Comparison of ENCODE assay signal across 8 mouse cellular contexts in genomic region chr6:50309019-50309418, GRCm38 (mm10). TPM values are rescaled to one million over a fixed set of nuclear protein-coding genes. Genes with fewer than 3 reads are reported as not detected.
DNase-seq lines count a peak whose midpoint lies in the region; ATAC-seq and TF ChIP-seq lines count a peak whose summit lies in the region.
"Had no signal": no experiment of that assay in that cellular context is flagged by ENCODE, and none has a peak within 500 bp of the region (broad histone marks: within the 10 kb centered on the region; RNA-seq: fewer than 3 reads in every experiment).

No protein-coding gene starts in this region.

- H3K79me3 ChIP-seq in C2C12 (ENCODE audit: low read depth), result no peaks in the 10 kb centered on the region

- H3K79me2 ChIP-seq in C2C12 (ENCODE audit: control insufficient read depth, insufficient read depth) (no peaks in the 10 kb centered on the region), MEL (ENCODE audit: control insufficient read depth, insufficient read depth, low read length, poor library complexity) (no peaks in the 10 kb centered on the region)

- no peak overlapping the region for H3ac ChIP-seq in C2C12 (ENCODE audit: control insufficient read depth, insufficient read length, low read depth)

- H3K27me3 ChIP-seq in kidney, adult 2 months (replicated peaks; ENCODE audit: control insufficient read depth, insufficient read depth, low read length), result no peaks in the 10 kb centered on the region
- H3K27me3 ChIP-seq in kidney, embryonic 14.5 days (ENCODE audit: control insufficient read depth, insufficient read depth, low read length), result no peaks in the 10 kb centered on the region
- H3K27me3 ChIP-seq in C2C12 (ENCODE audit: control insufficient read depth, insufficient read depth, insufficient read length) (no peaks in the 10 kb centered on the region), MEL (ENCODE audit: control insufficient read depth in 1 of 2, insufficient read depth in 2 of 2, low read length in 2 of 2) (no peaks in the 10 kb centered on the region)
- H3K27me3 ChIP-seq: embryonic facial prominence, embryonic 12.5 days had no signal

- no peak for ATAC-seq in kidney, embryonic 14.5 days (ENCODE audit: low FRiP score, low TSS enrichment)
- ATAC-seq in monocyte, adult 5-6 weeks (replicated peaks; ENCODE audit: insufficient number of reproducible peaks, low FRiP score, low TSS enrichment, poor library complexity, severe bottlenecking), result no peak

- H3K9me3 ChIP-seq in kidney, embryonic 14.5 days (ENCODE audit: control insufficient read depth, low read length), result no peaks in the 10 kb centered on the region
- no peaks in the 10 kb centered on the region for H3K9me3 ChIP-seq in MEL (replicated peaks; ENCODE audit: insufficient read depth, low read length)
- H3K9me3 ChIP-seq: embryonic facial prominence, embryonic 12.5 days had no signal

- no peaks in the 10 kb centered on the region for H3K4me1 ChIP-seq in kidney, adult 2 months (ENCODE audit: control insufficient read depth, insufficient read depth, low read length)
- no peaks in the 10 kb centered on the region for H3K4me1 ChIP-seq in kidney, embryonic 14.5 days (ENCODE audit: control insufficient read depth, insufficient read depth, low read length)
- no peaks in the 10 kb centered on the region for H3K4me1 ChIP-seq in MEL (ENCODE audit: control insufficient read depth in 1 of 2, insufficient read depth in 2 of 2, low read length in 2 of 2)
- H3K4me1 ChIP-seq: embryonic facial prominence, embryonic 12.5 days had no signal

- no peak for DNase-seq in kidney, adult 2 months
- DNase-seq in MEL (ENCODE audit: low read depth, low spot score), result no peak
- DNase-seq in gastrocnemius, postnatal 25 days, result peak; percentile 9
- DNase-seq in lung, postnatal 14 days, result peak; percentile 40

- no peak overlapping the region for H3K27ac ChIP-seq in kidney, adult 2 months (ENCODE audit: insufficient read depth, low read depth, low read length)
- H3K27ac ChIP-seq in kidney, embryonic 14.5 days (ENCODE audit: low read depth, low read length), result no peak overlapping the region
- no peak overlapping the region for H3K27ac ChIP-seq in MEL (ENCODE audit: control insufficient read depth, low read depth, low read length)
- H3K27ac ChIP-seq: embryonic facial prominence, embryonic 12.5 days had no signal

- TF ChIP-seq RAD21 in MEL (IDR thresholded peaks at IDR 0.05; ENCODE audit: low read depth, low read length), result peak; percentile 23

- TF ChIP-seq CTCF in kidney, adult 2 months (conservative IDR thresholded peaks at IDR 0.05; ENCODE audit: insufficient read depth, insufficient read length, low read depth, low read length), result peak; percentile 32; the same call in 1 of the 2 replicates
- TF ChIP-seq CTCF in C2C12 (IDR thresholded peaks at IDR 0.05; ENCODE audit: control insufficient read depth, insufficient read depth, insufficient read length), result peak; percentile 1
- TF ChIP-seq CTCF in MEL (IDR thresholded peaks at IDR 0.05 in 2 of 3, conservative IDR thresholded peaks at IDR 0.05 in 1 of 3; ENCODE audit: control insufficient read depth in 1 of 3, insufficient read depth in 1 of 3, low read depth in 2 of 3, low read length in 3 of 3, poor library complexity in 1 of 3, severe bottlenecking in 1 of 3), result peak in 1 of 3 experiments; percentile 49; a peak in 2 of 6 replicates

- no peak for TF ChIP-seq EP300 in MEL (IDR thresholded peaks at IDR 0.05; ENCODE audit: low read depth in 1 of 2, low read length in 2 of 2)

- no peak overlapping the region for H3K4me3 ChIP-seq in kidney, adult 2 months (ENCODE audit: insufficient read depth, low read depth, low read length)
- H3K4me3 ChIP-seq in kidney, embryonic 14.5 days (ENCODE audit: low read length), result no peak overlapping the region
- no peak overlapping the region for H3K4me3 ChIP-seq in C2C12 (ENCODE audit: insufficient read depth, poor library complexity, severe bottlenecking)
- no peak overlapping the region for H3K4me3 ChIP-seq in MEL (ENCODE audit: control insufficient read depth in 1 of 2, insufficient read depth in 1 of 2, low read depth in 2 of 2, low read length in 2 of 2)
- H3K4me3 ChIP-seq: embryonic facial prominence, embryonic 12.5 days had no signal

- H3K36me3 ChIP-seq in kidney, adult 2 months (ENCODE audit: control insufficient read depth, insufficient read depth, low read length), result peaks cover 5% of the 10 kb centered on the region
- no peaks in the 10 kb centered on the region; the same call in 1 of the 2 replicates for H3K36me3 ChIP-seq in kidney, embryonic 14.5 days (ENCODE audit: control insufficient read depth, insufficient read depth, low read length)
- H3K36me3 ChIP-seq in C2C12 (ENCODE audit: control insufficient read depth, insufficient read depth) (peaks cover 29% of the 10 kb centered on the region), MEL (ENCODE audit: control insufficient read depth in 1 of 2, insufficient read depth in 2 of 2, low read length in 2 of 2) (no peaks in the 10 kb centered on the region)
- H3K36me3 ChIP-seq: embryonic facial prominence, embryonic 12.5 days had no signal

- H3K9ac ChIP-seq in kidney, embryonic 14.5 days (ENCODE audit: low read depth, low read length), result no peak overlapping the region
- no peak overlapping the region for H3K9ac ChIP-seq in MEL (ENCODE audit: control insufficient read depth, low read depth, low read length, poor library complexity, severe bottlenecking)
- H3K9ac ChIP-seq: embryonic facial prominence, embryonic 12.5 days had no signal

- 48% methylated on average over 6 of the region's 6 CpGs for WGBS in kidney, adult 2 months
- WGBS in kidney, embryonic 14.5 days, result 47% methylated on average over 6 of the region's 6 CpGs

- no peak overlapping the region for H3K4me2 ChIP-seq in kidney, embryonic 14.5 days (replicated peaks; ENCODE audit: low read depth, low read length)
- H3K4me2 ChIP-seq: embryonic facial prominence, embryonic 12.5 days had no signal

- no peak for TF ChIP-seq POLR2A in kidney, adult 2 months (IDR thresholded peaks at IDR 0.05; ENCODE audit: low read depth, low read length)
- TF ChIP-seq POLR2A in MEL (IDR thresholded peaks at IDR 0.05; ENCODE audit: control insufficient read depth in 1 of 2, insufficient read depth in 1 of 2, low read depth in 1 of 2, low read length in 2 of 2, poor library complexity in 1 of 2), result no peak

TF ChIP-seq in C2C12, 6 proteins besides CTCF, POLR2A, EP300 and RAD21:
- TF ChIP-seq CEBPB (IDR thresholded peaks at IDR 0.05; ENCODE audit: low read depth) (no peak), FOSL1 (IDR thresholded peaks at IDR 0.05; ENCODE audit: insufficient read depth, low read length, poor library complexity, severe bottlenecking) (no peak), MYOG (IDR thresholded peaks at IDR 0.05; ENCODE audit: control insufficient read depth, extremely low read depth, insufficient read length) (no peak), MAX (IDR thresholded peaks at IDR 0.05) (no peak), USF1 (IDR thresholded peaks at IDR 0.05; ENCODE audit: low read depth) (peak; percentile 16), MYOD1 (IDR thresholded peaks at IDR 0.05; ENCODE audit: control insufficient read depth, insufficient read length, low read depth) (no peak)

TF ChIP-seq in MEL, 35 proteins besides CTCF, POLR2A, EP300 and RAD21:
- no peak for TF ChIP-seq POLR2AphosphoS5 (IDR thresholded peaks at IDR 0.05; ENCODE audit: borderline replicate concordance, low read depth, low read length)
- peak; percentile 56 for TF ChIP-seq SMC3 (IDR thresholded peaks at IDR 0.05; ENCODE audit: low read depth, low read length)

RNA-seq across cellular contexts. Expression of gene Gsdme, which starts 45.4 kb away (rescaled TPM):
- 4.5 and 5.4 TPM in 2 replicates for polyA plus RNA-seq in kidney, adult 2 months (2012; rRNA removed)
- 61.7 and 65.6 TPM in 2 replicates for polyA plus RNA-seq in kidney, embryonic 14.5 days (2014; fragmentation: Nextera tagmentation; extraction: Ambion mirVana)
- polyA plus RNA-seq in C2C12 (2012; fragmentation: generic; extraction: Trizol), result 22.3 TPM
- 0.20 and 0.27 TPM in 2 replicates for total RNA-seq in MEL (2012; rRNA removed)
- 1 to 10 TPM in 1 of 2 experiments, not detected in 1; 1.5 TPM for polyA plus RNA-seq in MEL (2012; ENCODE audit: insufficient read depth in 1 of 2, insufficient read length in 2 of 2, low read depth in 1 of 2, low replicate concordance in 2 of 2, missing spikeins in 1 of 2)
- 1 to 10 TPM in 1 of 2 experiments, under 1 TPM in 1; 0.49 to 1.7 TPM for total RNA-seq in gastrocnemius, postnatal 25 days (2021)
- 6.6 to 13.2 TPM (median 9.0 TPM) in 3 replicates for total RNA-seq in monocyte, adult 5-6 weeks (2017)

Comparison
In these comparisons a context has a peak if more than half of its experiments do, and no peak if none do; other contexts are left out.
1. DNase-seq: peak in gastrocnemius, postnatal 25 days (single experiment) and lung, postnatal 14 days (single experiment); none in kidney, adult 2 months (single experiment) and MEL (single experiment).